Mouse (Mus musculus) neural tube, embryonic 11.5 days (tissue): ENCODE measurements around the gene Plekho2. TPM values are rescaled to one million over a fixed set of nuclear protein-coding genes. Genes with fewer than 3 reads are reported as not detected.

Source experiments
- ATAC-seq: fragments of 200-750 bp; cut with Nextera tagmentation; 2 replicates; pipeline ENCODE4 v1.8.0; 2017; ENCODE audit warnings: moderate number of reproducible peaks, mild to moderate bottlenecking, moderate TSS enrichment, moderate library complexity; ENCODE audit not compliant: insufficient read depth, low FRiP score, low TSS enrichment
- DNase-seq: peaks from one replicate; pipeline ENCODE4 v3.0.0-alpha.2; 2015; ENCODE audit warnings: low spot score
- H3K27ac ChIP-seq: fragments of 300-500 bp; sonication (generic); 2 replicates; pipeline ENCODE4 v1.5.1; 2014; ENCODE audit warnings: low read depth, mild to moderate bottlenecking, low read length
- H3K27me3 ChIP-seq: fragments of 300-500 bp; sonication (generic); 2 replicates; pipeline ENCODE4 v1.6.1; 2014; ENCODE audit warnings: mild to moderate bottlenecking, low read length, mixed read lengths; ENCODE audit not compliant: control insufficient read depth, insufficient read depth
- H3K36me3 ChIP-seq: fragments of 300-500 bp; sonication (generic); 2 replicates; pipeline ENCODE4 v1.6.1; 2014; ENCODE audit warnings: mild to moderate bottlenecking, low read length, moderate library complexity, mixed read lengths; ENCODE audit not compliant: control insufficient read depth, insufficient read depth
- H3K4me1 ChIP-seq: fragments of 300-500 bp; sonication (generic); 2 replicates; pipeline ENCODE4 v1.6.1; 2014; ENCODE audit warnings: low read length, mixed read lengths; ENCODE audit not compliant: control insufficient read depth, insufficient read depth
- H3K4me2 ChIP-seq: fragments of 300-500 bp; sonication (generic); 2 replicates; pipeline ENCODE4 v1.6.1; 2014; ENCODE audit warnings: low read depth, mild to moderate bottlenecking, moderate library complexity
- H3K4me3 ChIP-seq: fragments of 300-500 bp; sonication (generic); 2 replicates; pipeline ENCODE4 v1.5.1; 2014; ENCODE audit warnings: low read depth, low read length
- H3K9ac ChIP-seq: fragments of 300-500 bp; sonication (generic); 2 replicates; pipeline ENCODE4 v1.6.1; 2014; ENCODE audit warnings: mild to moderate bottlenecking, low read length
- H3K9me3 ChIP-seq: fragments of 300-500 bp; sonication (generic); 2 replicates; pipeline ENCODE4 v1.6.1; 2016; ENCODE audit warnings: low read length; ENCODE audit not compliant: control insufficient read depth
- WGBS: fragments of 180-500 bp; shearing (Covaris S2); extraction: QIAGEN DNeasy Blood & Tissue Kit; methylation state at CpG from one replicate; pipeline ENCODE4 v1.1.7; 2014; 5-methylcytosine and 5-hydroxymethylcytosine counted together
- polyA plus RNA-seq: library from polyadenylated mRNA; unstranded; fragments of >200 nt; fragmentation: Nextera tagmentation; extraction: Ambion mirVana; gene quantifications from 2 replicates; pipeline ENCODE4 v1.2.1, GENCODE M21; 2014

The Plekho2 gene
- polyA plus RNA-seq, 1 experiment from 2014 or later, result 13.3 TPM

- Histone ChIP-seq H3K27ac (no peak overlapping the region), H3K9ac (no peak overlapping the region), H3K9me3 (no peaks in the 10 kb centered on the region), H3K36me3 (no peaks in the 10 kb centered on the region), H3K27me3 (no peaks in the 10 kb centered on the region), H3K4me3 (no peak overlapping the region), H3K4me2 (no peak overlapping the region), H3K4me1 (peaks cover 12% of the 10 kb centered on the region)
- DNase-seq (peak; percentile 10), ATAC-seq (no peak)
- WGBS, result 75% methylated on average over 10 of the region's 10 CpGs
Measured at GRCm38 (mm10) chr9:65545635-65546412, 34.0 kb downstream of the Plekho2 start.

- Histone ChIP-seq H3K36me3 (no peaks in the 10 kb centered on the region), H3K4me3 (no peak overlapping the region), H3K27me3 (no peaks in the 10 kb centered on the region), H3K4me1 (no peaks in the 10 kb centered on the region), H3K4me2 (no peak overlapping the region), H3K27ac (no peak overlapping the region), H3K9me3 (no peaks in the 10 kb centered on the region), H3K9ac (no peak overlapping the region)
- 85% methylated on average over 7 of the region's 7 CpGs for WGBS
- ATAC-seq, result no peak
- no peak for DNase-seq
Measured at GRCm38 (mm10) chr9:65542111-65542524, 37.7 kb downstream of the Plekho2 start.

- H3K36me3 ChIP-seq, result no peaks in the 10 kb centered on the region
- H3K9me3 ChIP-seq, result no peaks in the 10 kb centered on the region
- H3K4me3 ChIP-seq, result no peak overlapping the region
- H3K4me1 ChIP-seq, result no peaks in the 10 kb centered on the region
- WGBS, result 77% methylated on average over 13 of the region's 13 CpGs
- no peak overlapping the region for H3K4me2 ChIP-seq
- H3K27ac ChIP-seq, result no peak overlapping the region
- no peak for ATAC-seq
- no peak for DNase-seq
- H3K27me3 ChIP-seq, result no peaks in the 10 kb centered on the region
- H3K9ac ChIP-seq, result no peak overlapping the region
Measured at GRCm38 (mm10) chr9:65541126-65542068, 38.4 kb downstream of the Plekho2 start.

- Histone ChIP-seq H3K4me3 (no peak overlapping the region), H3K9ac (no peak overlapping the region), H3K9me3 (no peaks in the 10 kb centered on the region), H3K4me1 (no peaks in the 10 kb centered on the region), H3K4me2 (no peak overlapping the region), H3K36me3 (no peaks in the 10 kb centered on the region), H3K27ac (no peak overlapping the region), H3K27me3 (no peaks in the 10 kb centered on the region)
- DNase-seq (no peak), ATAC-seq (no peak)
- 92% methylated on average over 9 of the region's 9 CpGs for WGBS
Measured at GRCm38 (mm10) chr9:65539697-65540096, 40.1 kb downstream of the Plekho2 start.

GRCm38 (mm10) chr9:65537901-65538630 is 41.8 kb downstream of the Plekho2 start:
- Histone ChIP-seq H3K9ac (no peak overlapping the region), H3K4me1 (no peaks in the 10 kb centered on the region), H3K27ac (no peak overlapping the region), H3K4me3 (no peak overlapping the region), H3K4me2 (no peak overlapping the region), H3K36me3 (no peaks in the 10 kb centered on the region), H3K27me3 (no peaks in the 10 kb centered on the region), H3K9me3 (no peaks in the 10 kb centered on the region)
- no peak for DNase-seq
- WGBS, result 91% methylated on average over 8 of the region's 8 CpGs
- no peak for ATAC-seq

GRCm38 (mm10) chr9:65536491-65536890 is 43.3 kb downstream of the Plekho2 start:
- Histone ChIP-seq H3K4me3 (no peak overlapping the region), H3K27me3 (no peaks in the 10 kb centered on the region), H3K4me1 (no peaks in the 10 kb centered on the region), H3K36me3 (no peaks in the 10 kb centered on the region), H3K9me3 (no peaks in the 10 kb centered on the region), H3K9ac (no peak overlapping the region), H3K27ac (no peak overlapping the region), H3K4me2 (no peak overlapping the region)
- 81% methylated on average over 4 of the region's 4 CpGs for WGBS
- ATAC-seq (no peak), DNase-seq (no peak)

- Histone ChIP-seq H3K27ac (no peak overlapping the region), H3K4me3 (no peak overlapping the region), H3K4me1 (no peaks in the 10 kb centered on the region), H3K27me3 (no peaks in the 10 kb centered on the region), H3K4me2 (no peak overlapping the region), H3K9ac (no peak overlapping the region), H3K9me3 (no peaks in the 10 kb centered on the region), H3K36me3 (no peaks in the 10 kb centered on the region)
- ATAC-seq (no peak), DNase-seq (no peak)
- WGBS, result 86% methylated on average over 10 of the region's 11 CpGs
Measured at GRCm38 (mm10) chr9:65535789-65536469, 43.9 kb downstream of the Plekho2 start.

- 75% methylated on average over 3 of the region's 3 CpGs for WGBS
- H3K4me2 ChIP-seq, result no peak overlapping the region
- no peak overlapping the region for H3K9ac ChIP-seq
- no peaks in the 10 kb centered on the region for H3K36me3 ChIP-seq
- DNase-seq (no peak), ATAC-seq (no peak)
- no peak overlapping the region for H3K27ac ChIP-seq
- no peaks in the 10 kb centered on the region for H3K27me3 ChIP-seq
- no peak overlapping the region for H3K4me3 ChIP-seq
- no peaks in the 10 kb centered on the region for H3K9me3 ChIP-seq
- H3K4me1 ChIP-seq, result no peaks in the 10 kb centered on the region
Measured at GRCm38 (mm10) chr9:65535191-65535722, 44.6 kb downstream of the Plekho2 start.
